Mouse (Mus musculus) kidney, embryonic 14.5 days (tissue): ENCODE data around the gene Lhfpl3. TPM values are rescaled to one million over a fixed set of nuclear protein-coding genes. Genes with fewer than 3 reads are reported as not detected.

Experiments
- ATAC-seq: fragments of 200-750 bp; cut with Nextera tagmentation; 2 replicates; pipeline ENCODE4 v1.8.0; 2017; ENCODE audit warnings: moderate number of reproducible peaks, mild to moderate bottlenecking, moderate TSS enrichment, moderate library complexity; ENCODE audit not compliant: low FRiP score, low TSS enrichment
- H3K27ac ChIP-seq: fragments of 300-500 bp; sonication (generic); 2 replicates; pipeline ENCODE4 v1.5.1; 2014; ENCODE audit warnings: low read depth, mild to moderate bottlenecking, low read length, moderate library complexity, mixed read lengths
- H3K27me3 ChIP-seq: fragments of 300-500 bp; sonication (generic); 2 replicates; pipeline ENCODE4 v1.6.1; 2014; ENCODE audit warnings: mild to moderate bottlenecking, low read length; ENCODE audit not compliant: control insufficient read depth, insufficient read depth
- H3K36me3 ChIP-seq: fragments of 300-500 bp; sonication (generic); 2 replicates; pipeline ENCODE4 v1.6.1; 2014; ENCODE audit warnings: low read length, mixed read lengths; ENCODE audit not compliant: control insufficient read depth, insufficient read depth
- H3K4me1 ChIP-seq: fragments of 300-500 bp; sonication (generic); 2 replicates; pipeline ENCODE4 v1.6.1; 2014; ENCODE audit warnings: low read length, mixed read lengths; ENCODE audit not compliant: control insufficient read depth, insufficient read depth
- H3K4me2 ChIP-seq: fragments of 300-500 bp; sonication (generic); replicated peaks from 2 replicates; pipeline ENCODE4 v1.6.1; 2014; ENCODE audit warnings: low read depth, mild to moderate bottlenecking, low read length
- H3K4me3 ChIP-seq: fragments of 300-500 bp; sonication (generic); 2 replicates; pipeline ENCODE4 v1.5.1; 2014; ENCODE audit warnings: mild to moderate bottlenecking, low read length
- H3K9ac ChIP-seq: fragments of 300-500 bp; sonication (generic); 2 replicates; pipeline ENCODE4 v1.6.1; 2014; ENCODE audit warnings: low read depth, mild to moderate bottlenecking, low read length, moderate library complexity
- H3K9me3 ChIP-seq: fragments of 300-500 bp; sonication (generic); 2 replicates; pipeline ENCODE4 v1.6.1; 2016; ENCODE audit warnings: low read length; ENCODE audit not compliant: control insufficient read depth
- WGBS: fragments of 180-500 bp; shearing (Covaris S2); extraction: QIAGEN DNeasy Blood & Tissue Kit; methylation state at CpG from one replicate; pipeline ENCODE4 v1.1.7; 2014; 5-methylcytosine and 5-hydroxymethylcytosine counted together
- polyA plus RNA-seq: library from polyadenylated mRNA; unstranded; fragments of >200 nt; fragmentation: Nextera tagmentation; extraction: Ambion mirVana; gene quantifications from 2 replicates; pipeline ENCODE4 v1.2.1, GENCODE M21; 2014

Gene Lhfpl3
- polyA plus RNA-seq, 1 experiment from 2014 or later: 0.19 TPM

DNA sequence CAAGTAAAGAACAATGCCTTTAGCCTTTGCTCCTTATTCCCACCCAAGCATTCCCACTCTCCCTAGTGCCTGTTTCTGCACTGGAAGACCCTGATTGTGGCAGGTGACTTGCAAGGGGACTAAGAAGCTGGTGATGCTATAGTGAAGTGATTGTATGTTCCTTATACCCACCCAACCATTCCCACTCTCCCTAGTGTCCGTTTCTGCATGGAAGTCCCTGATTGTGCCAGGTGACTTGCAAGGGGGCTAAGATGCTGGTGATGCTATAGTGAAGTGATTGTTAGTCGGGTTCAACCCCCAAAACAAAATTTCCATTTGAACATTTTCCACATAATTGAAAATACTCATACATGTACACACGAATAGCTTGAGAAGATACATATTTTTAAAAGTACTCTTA is 151.4 kb downstream of the Lhfpl3 start:
- Histone ChIP-seq H3K27ac (no peak overlapping the region), H3K9ac (no peak overlapping the region), H3K9me3 (no peaks in the 10 kb centered on the region), H3K4me2 (no peak overlapping the region), H3K27me3 (no peaks in the 10 kb centered on the region), H3K36me3 (no peaks in the 10 kb centered on the region), H3K4me3 (no peak overlapping the region), H3K4me1 (no peaks in the 10 kb centered on the region)
- ATAC-seq: no peak
- 78% methylated on average over 3 of the region's 3 CpGs for WGBS

DNA sequence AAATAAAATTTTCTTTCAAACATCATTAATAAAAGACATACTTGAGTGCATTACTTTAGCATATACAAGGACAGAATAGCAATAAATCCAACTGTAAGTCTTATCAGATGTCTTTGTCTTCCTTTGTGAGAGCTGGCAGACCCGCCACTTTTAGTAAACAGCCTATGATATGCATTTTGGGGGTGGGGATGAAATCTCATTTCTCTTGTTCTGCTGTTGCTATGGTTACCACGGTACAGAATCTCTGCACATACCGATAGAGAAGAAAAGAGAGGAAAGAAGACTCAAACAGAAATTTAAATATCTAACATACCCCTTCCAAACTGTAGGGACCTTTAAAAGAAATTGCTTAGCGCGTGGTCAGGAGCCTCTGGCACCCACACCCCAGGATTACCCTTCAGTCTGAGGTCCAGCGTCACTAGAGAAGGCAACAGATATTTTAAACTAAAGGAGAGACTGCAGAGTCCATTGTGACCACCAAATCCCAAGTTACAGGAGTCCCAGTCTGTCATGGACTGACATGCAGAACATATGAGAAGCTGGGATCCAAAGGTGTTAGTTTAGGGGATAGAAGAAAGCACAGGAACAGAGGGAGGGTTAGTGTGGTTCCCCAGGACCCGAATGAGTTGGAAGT is 151.9 kb downstream of the Lhfpl3 start:
- WGBS: 81% methylated on average over 7 of the region's 7 CpGs
- Histone ChIP-seq H3K27ac (no peak overlapping the region), H3K4me2 (no peak overlapping the region), H3K4me3 (no peak overlapping the region), H3K27me3 (no peaks in the 10 kb centered on the region), H3K4me1 (no peaks in the 10 kb centered on the region), H3K9me3 (no peaks in the 10 kb centered on the region), H3K36me3 (no peaks in the 10 kb centered on the region), H3K9ac (no peak overlapping the region)
- ATAC-seq: no peak

DNA sequence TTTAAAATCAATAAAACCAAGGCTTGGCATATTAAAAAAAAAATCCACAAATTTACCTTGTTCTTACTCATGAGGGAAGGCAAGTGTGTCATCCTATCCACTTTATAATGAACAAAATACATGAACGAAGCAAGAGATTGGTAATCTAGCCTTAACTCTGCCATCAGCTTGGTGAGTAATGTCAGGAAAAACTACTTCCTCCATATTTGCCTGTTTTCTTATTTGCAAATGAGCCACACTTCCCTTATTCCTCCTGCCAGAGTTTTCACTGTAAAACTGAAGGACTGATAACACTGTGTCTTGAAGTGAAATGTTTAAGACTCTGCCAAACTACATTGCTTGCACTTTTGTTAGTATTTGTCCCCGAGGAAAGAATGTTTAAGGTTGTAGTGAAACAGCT is 152.7 kb downstream of the Lhfpl3 start:
- no peak overlapping the region for H3K4me3 ChIP-seq
- H3K9ac ChIP-seq: no peak overlapping the region
- H3K4me2 ChIP-seq: no peak overlapping the region
- H3K27me3 ChIP-seq: no peaks in the 10 kb centered on the region
- H3K9me3 ChIP-seq: no peaks in the 10 kb centered on the region
- no peaks in the 10 kb centered on the region for H3K4me1 ChIP-seq
- H3K27ac ChIP-seq: no peak overlapping the region
- no peaks in the 10 kb centered on the region for H3K36me3 ChIP-seq
- no peak for ATAC-seq
- 76% methylated on average over 2 of the region's 2 CpGs for WGBS

DNA sequence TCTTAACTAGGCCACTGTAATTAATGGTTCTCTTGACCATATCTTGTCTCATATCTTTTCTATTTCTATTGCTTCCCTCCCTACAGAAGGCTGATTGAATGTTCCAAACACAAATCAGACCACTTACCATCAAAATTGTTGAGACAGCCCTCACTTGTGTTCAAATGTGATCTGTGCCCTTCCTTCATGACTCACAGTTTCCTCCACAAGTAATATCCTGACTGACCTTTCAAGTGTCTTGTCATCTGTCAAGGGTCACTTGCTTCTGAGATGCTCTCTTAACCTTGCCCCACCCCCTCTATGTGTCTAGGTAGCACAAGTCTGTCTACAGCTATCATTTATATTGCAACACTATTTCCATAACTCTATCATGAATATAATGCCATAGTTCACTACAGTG is 154.1 kb downstream of the Lhfpl3 start:
- no peak for ATAC-seq
- no peak overlapping the region for H3K4me2 ChIP-seq
- no peaks in the 10 kb centered on the region for H3K36me3 ChIP-seq
- H3K27ac ChIP-seq: no peak overlapping the region
- no peak overlapping the region for H3K9ac ChIP-seq
- no peaks in the 10 kb centered on the region for H3K27me3 ChIP-seq
- no peak overlapping the region for H3K4me3 ChIP-seq
- no peaks in the 10 kb centered on the region for H3K9me3 ChIP-seq
- H3K4me1 ChIP-seq: no peaks in the 10 kb centered on the region

DNA sequence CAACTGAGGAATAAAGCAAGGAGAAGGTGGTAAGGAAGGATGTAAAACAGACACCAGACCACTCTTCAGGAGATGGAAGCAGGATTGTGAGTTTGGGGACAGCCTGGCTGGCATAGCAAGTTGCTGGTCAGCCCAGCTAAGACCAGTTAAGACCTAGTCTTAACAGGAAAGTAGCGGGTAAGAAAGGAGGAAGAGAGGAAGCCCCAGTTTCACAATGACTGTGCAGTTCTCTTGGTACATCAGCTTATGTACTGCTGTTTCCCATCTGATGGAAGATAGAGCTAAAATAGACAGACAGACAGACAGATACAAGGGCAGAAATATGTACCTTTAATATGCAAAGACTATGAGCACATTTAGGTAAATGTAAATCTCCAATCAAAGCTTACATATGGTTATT is 171.3 kb downstream of the Lhfpl3 start:
- H3K9me3 ChIP-seq: no peaks in the 10 kb centered on the region
- H3K27ac ChIP-seq: no peak overlapping the region
- no peak overlapping the region for H3K4me2 ChIP-seq
- no peaks in the 10 kb centered on the region for H3K27me3 ChIP-seq
- no peak overlapping the region for H3K4me3 ChIP-seq
- 79% methylated on average over 1 of the region's 1 CpGs for WGBS
- no peaks in the 10 kb centered on the region for H3K4me1 ChIP-seq
- no peaks in the 10 kb centered on the region for H3K36me3 ChIP-seq
- no peak overlapping the region for H3K9ac ChIP-seq
- ATAC-seq: no peak

DNA sequence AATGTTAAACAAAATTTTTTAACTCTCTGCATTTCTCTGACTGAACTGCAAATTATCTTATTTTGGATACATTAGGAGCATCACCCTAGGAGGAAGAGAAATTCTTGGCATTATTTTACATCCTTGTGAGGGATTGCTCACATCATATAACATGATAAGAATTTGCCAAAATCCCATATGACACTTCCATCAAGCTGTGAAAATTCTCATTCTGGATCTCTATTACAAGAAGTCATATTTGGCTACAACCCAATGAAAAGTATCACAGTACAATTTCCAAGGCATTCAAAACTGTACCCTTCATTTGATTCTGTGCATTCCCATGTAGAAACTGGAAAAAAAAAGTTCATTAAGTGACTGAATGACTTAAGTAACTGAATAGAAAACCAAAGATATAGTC is 180.3 kb downstream of the Lhfpl3 start:
- no peak overlapping the region for H3K27ac ChIP-seq
- no peaks in the 10 kb centered on the region for H3K36me3 ChIP-seq
- H3K9me3 ChIP-seq: no peaks in the 10 kb centered on the region
- H3K4me3 ChIP-seq: no peak overlapping the region
- no peak overlapping the region for H3K9ac ChIP-seq
- no peaks in the 10 kb centered on the region for H3K4me1 ChIP-seq
- no peak for ATAC-seq
- no peaks in the 10 kb centered on the region for H3K27me3 ChIP-seq
- H3K4me2 ChIP-seq: no peak overlapping the region

DNA sequence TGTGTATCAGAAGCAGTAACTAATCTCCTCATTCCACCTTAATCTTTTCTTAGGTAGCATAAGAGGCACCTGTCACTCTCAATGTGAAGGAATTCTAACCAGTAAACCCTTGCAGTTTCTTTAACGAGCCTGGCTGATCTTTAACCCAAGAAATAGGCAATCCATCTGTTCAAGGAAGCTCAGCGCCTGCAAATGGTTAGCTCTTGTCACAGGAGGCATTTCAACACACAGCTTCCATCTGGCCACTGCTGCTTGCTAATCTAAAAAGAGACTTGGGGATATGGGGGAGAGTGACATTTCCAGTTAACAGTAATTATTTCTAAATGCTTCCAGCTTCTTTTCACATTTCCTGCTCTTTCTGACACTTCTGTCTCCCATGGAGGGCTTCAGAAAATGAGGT is 182.9 kb downstream of the Lhfpl3 start:
- no peaks in the 10 kb centered on the region for H3K27me3 ChIP-seq
- no peak overlapping the region for H3K27ac ChIP-seq
- no peaks in the 10 kb centered on the region for H3K4me1 ChIP-seq
- no peaks in the 10 kb centered on the region for H3K9me3 ChIP-seq
- ATAC-seq: no peak
- H3K4me3 ChIP-seq: no peak overlapping the region
- H3K9ac ChIP-seq: no peak overlapping the region
- WGBS: 53% methylated on average over 2 of the region's 2 CpGs
- no peaks in the 10 kb centered on the region for H3K36me3 ChIP-seq
- no peak overlapping the region for H3K4me2 ChIP-seq

DNA sequence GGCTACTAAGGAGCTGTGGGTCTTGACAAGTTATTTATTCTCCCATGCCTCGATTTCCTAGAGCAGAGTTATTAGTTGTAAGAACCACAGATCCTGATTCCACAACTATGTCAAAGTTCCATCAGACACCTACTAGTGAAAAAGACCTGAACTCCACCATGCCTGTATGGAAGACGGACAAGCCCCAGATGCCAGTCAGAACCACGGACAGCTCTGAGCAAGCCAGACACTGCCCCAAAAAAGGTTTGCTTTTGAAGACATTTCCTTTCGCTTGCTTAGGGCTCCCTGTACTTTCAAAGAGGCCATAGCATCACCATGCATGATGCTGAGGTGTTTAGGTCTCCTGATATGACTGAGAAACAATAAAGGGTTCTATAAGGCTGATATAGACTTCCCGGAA is 197.4 kb downstream of the Lhfpl3 start:
- H3K27me3 ChIP-seq: no peaks in the 10 kb centered on the region
- ATAC-seq: no peak
- no peak overlapping the region for H3K9ac ChIP-seq
- no peaks in the 10 kb centered on the region for H3K9me3 ChIP-seq
- no peaks in the 10 kb centered on the region for H3K36me3 ChIP-seq
- H3K27ac ChIP-seq: no peak overlapping the region
- H3K4me2 ChIP-seq: no peak overlapping the region
- no peaks in the 10 kb centered on the region for H3K4me1 ChIP-seq
- no peak overlapping the region for H3K4me3 ChIP-seq
- 58% methylated on average over 5 of the region's 5 CpGs for WGBS

DNA sequence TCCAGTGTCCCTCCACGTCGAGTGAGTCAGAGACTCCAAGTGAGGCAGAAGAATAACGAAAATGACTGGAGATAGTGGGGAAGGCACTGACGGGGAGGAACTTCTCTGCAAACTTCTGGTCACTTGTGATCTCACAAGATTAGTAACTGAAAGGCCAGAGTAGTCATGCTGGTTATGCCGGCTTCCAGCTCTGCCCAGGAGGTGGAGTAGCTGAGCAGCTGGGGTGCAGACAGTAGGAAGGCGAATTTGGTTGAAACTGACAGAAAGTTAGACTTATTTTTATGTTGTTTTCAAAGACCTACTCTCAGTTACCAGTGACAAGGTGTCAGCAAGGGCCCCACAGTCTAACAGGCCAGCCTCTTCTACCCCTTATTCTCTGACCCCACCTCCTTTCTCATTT is 217.4 kb downstream of the Lhfpl3 start:
- WGBS: 65% methylated on average over 6 of the region's 6 CpGs
- Histone ChIP-seq H3K36me3 (no peaks in the 10 kb centered on the region), H3K9ac (no peak overlapping the region), H3K4me3 (no peak overlapping the region), H3K9me3 (no peaks in the 10 kb centered on the region), H3K4me1 (no peaks in the 10 kb centered on the region), H3K27ac (no peak overlapping the region), H3K27me3 (no peaks in the 10 kb centered on the region), H3K4me2 (no peak overlapping the region)
- no peak for ATAC-seq
